Mouse (Mus musculus) hindbrain, embryonic 11.5 days (tissue): ENCODE data around the gene Esf1. TPM values are rescaled to one million over a fixed set of nuclear protein-coding genes. Genes with fewer than 3 reads are reported as not detected.
"Not testable (repeated sequence)": the region's sequence is repeated elsewhere in the genome, so short reads cannot be mapped to it uniquely, and the experiment has no call there.

ENCODE experiments used
- ATAC-seq: fragments of 200-750 bp; cut with Nextera tagmentation; 2 replicates; pipeline ENCODE4 v1.8.0; 2017; ENCODE audit warnings: mild to moderate bottlenecking, moderate TSS enrichment, moderate library complexity; ENCODE audit not compliant: low FRiP score
- DNase-seq: peaks from one replicate; pipeline ENCODE4 v3.0.0-alpha.2; 2015; ENCODE audit warnings: low spot score
- H3K27ac ChIP-seq: fragments of 300-500 bp; sonication (generic); 2 replicates; pipeline ENCODE4 v1.5.1; 2014; ENCODE audit warnings: mild to moderate bottlenecking, low read depth, low read length
- H3K27me3 ChIP-seq: fragments of 300-500 bp; sonication (generic); 2 replicates; pipeline ENCODE4 v1.6.1; 2014; ENCODE audit warnings: mild to moderate bottlenecking, low read length, moderate library complexity, mixed read lengths; ENCODE audit not compliant: control insufficient read depth, insufficient read depth
- H3K36me3 ChIP-seq: fragments of 300-500 bp; sonication (generic); 2 replicates; pipeline ENCODE4 v1.6.1; 2014; ENCODE audit warnings: mild to moderate bottlenecking, low read length, moderate library complexity, mixed read lengths; ENCODE audit not compliant: control insufficient read depth, insufficient read depth
- H3K4me1 ChIP-seq: fragments of 300-500 bp; sonication (generic); replicated peaks from 2 replicates; pipeline ENCODE4 v1.6.1; 2014; ENCODE audit warnings: low read length, mixed read lengths; ENCODE audit not compliant: control insufficient read depth, insufficient read depth
- H3K4me2 ChIP-seq: fragments of 300-500 bp; sonication (generic); replicated peaks from 2 replicates; pipeline ENCODE4 v1.6.1; 2014; ENCODE audit warnings: mild to moderate bottlenecking, low read depth, low read length
- H3K4me3 ChIP-seq: fragments of 300-500 bp; sonication (generic); 2 replicates; pipeline ENCODE4 v1.5.1; 2014; ENCODE audit warnings: low read depth, low read length
- H3K9ac ChIP-seq: fragments of 300-500 bp; sonication (generic); 2 replicates; pipeline ENCODE4 v1.6.1; 2014; ENCODE audit warnings: low read depth, low read length
- H3K9me3 ChIP-seq: fragments of 300-500 bp; sonication (generic); 2 replicates; pipeline ENCODE4 v1.6.1; 2016; ENCODE audit warnings: low read length; ENCODE audit not compliant: control insufficient read depth
- WGBS: fragments of 180-500 bp; shearing (Covaris S2); extraction: QIAGEN DNeasy Blood & Tissue Kit; methylation state at CpG from one replicate; pipeline ENCODE4 v1.1.7; 2014; 5-methylcytosine and 5-hydroxymethylcytosine counted together
- polyA plus RNA-seq: library from polyadenylated mRNA; unstranded; fragments of >200 nt; fragmentation: Nextera tagmentation; extraction: Ambion mirVana; gene quantifications from 2 replicates; pipeline ENCODE4 v1.2.1, GENCODE M21; 2014

The Esf1 gene
- 29.0 and 31.1 TPM in 2 replicates for polyA plus RNA-seq

DNA sequence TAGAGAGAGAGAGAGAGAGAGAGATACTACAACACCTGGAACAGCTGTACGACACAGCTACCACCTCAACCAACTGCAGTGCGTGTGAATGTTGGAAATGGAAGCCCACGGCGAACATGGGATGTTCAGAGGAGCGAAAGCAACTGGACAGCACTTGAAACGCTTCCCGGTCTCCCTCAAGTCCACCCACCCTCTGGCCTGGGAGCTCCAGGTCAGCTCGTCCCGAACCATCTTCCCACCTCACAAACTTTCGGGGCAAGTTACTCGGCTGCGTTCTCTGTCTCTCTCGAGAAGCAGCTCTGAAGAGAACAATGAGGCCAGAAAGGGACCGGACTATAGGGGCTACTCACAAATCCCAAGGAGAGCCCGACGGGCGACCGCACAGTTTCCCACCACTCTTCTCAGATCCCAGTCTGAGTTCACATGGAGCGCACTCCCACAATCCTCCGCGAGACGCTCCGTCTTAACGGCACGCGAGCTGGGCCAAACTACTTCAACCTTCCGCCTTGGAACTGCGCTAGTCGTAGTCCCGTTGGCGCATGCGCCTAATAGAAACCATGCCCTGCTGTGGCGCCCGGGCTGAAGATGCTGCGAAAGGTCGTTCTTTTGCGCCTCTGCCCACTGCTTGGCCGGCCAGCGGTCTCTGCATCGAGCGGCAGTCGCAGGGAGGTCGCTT lies at the start of gene Esf1, which contains the start of gene Ndufaf5:
Gene Esf1 (minus strand): TSS at position 438 of the 676 bp plus-strand sequence.
Gene Ndufaf5 (plus strand): TSS at position 523 of the 676 bp plus-strand sequence.
- Histone ChIP-seq H3K9me3 (no peaks in the 10 kb centered on the region), H3K27me3 (no peaks in the 10 kb centered on the region), H3K9ac (peak within 1 kb of the TSS; percentile 72), H3K4me3 (peak within 1 kb of the TSS; percentile 72), H3K4me2 (peak within 1 kb of the TSS; percentile 46), H3K4me1 (peaks cover 2% of the 10 kb centered on the region; the same call in 1 of the 2 replicates), H3K27ac (no peak within 1 kb of the TSS), H3K36me3 (no peaks in the 10 kb centered on the region)
- ATAC-seq: peak; percentile 98
- peak; percentile 97 for DNase-seq
- WGBS: 1% methylated on average over 43 of the region's 43 CpGs

GRCm38 (mm10) chr2:140215965-140216364 lies 45.6 kb upstream of the Esf1 start:
- no peak for DNase-seq
- H3K4me2 ChIP-seq: no peak overlapping the region
- H3K9me3 ChIP-seq: no peaks in the 10 kb centered on the region
- no peaks in the 10 kb centered on the region for H3K36me3 ChIP-seq
- H3K4me3 ChIP-seq: no peak overlapping the region
- no peak overlapping the region for H3K27ac ChIP-seq
- no peaks in the 10 kb centered on the region for H3K27me3 ChIP-seq
- no peak for ATAC-seq
- no peak overlapping the region for H3K9ac ChIP-seq
- no peaks in the 10 kb centered on the region for H3K4me1 ChIP-seq
- 91% methylated on average over 1 of the region's 1 CpGs for WGBS

- Histone ChIP-seq H3K36me3 (no peaks in the 10 kb centered on the region), H3K27ac (no peak overlapping the region), H3K27me3 (no peaks in the 10 kb centered on the region), H3K9ac (no peak overlapping the region), H3K4me1 (no peaks in the 10 kb centered on the region), H3K9me3 (no peaks in the 10 kb centered on the region), H3K4me2 (no peak overlapping the region), H3K4me3 (no peak overlapping the region)
- ATAC-seq (no peak), DNase-seq (no peak)
- WGBS: 76% methylated on average over 2 of the region's 2 CpGs
These were observed 45.1 kb upstream of the Esf1 start for GRCm38 (mm10) chr2:140215415-140215814.

DNA sequence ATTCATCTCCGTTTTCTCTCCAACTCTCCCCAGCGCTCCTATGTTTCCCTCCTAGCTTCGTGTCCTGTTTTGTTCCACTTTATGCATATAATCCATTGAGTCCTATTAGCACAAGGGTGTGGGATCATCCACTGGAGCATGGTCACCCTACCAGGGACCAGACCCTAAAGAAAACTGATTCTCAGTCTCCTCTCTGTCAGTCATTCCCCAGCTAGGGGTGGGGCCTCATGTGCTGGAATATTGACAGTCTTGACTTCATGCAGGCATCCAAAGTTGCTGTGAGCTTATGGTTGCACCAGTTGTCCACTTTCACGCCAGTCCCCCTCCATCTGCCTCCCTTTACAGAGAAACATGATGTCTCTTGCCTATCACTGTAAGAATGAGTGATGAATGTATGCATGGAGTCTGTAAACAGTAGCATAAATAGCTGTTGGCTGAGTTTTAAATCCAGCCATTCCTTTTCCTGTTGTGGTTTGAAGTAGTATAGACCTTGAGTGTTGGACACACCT lies 44.2 kb upstream of the Esf1 start:
- DNase-seq (no peak), ATAC-seq (no peak)
- H3K27me3 ChIP-seq: no peaks in the 10 kb centered on the region
- no peaks in the 10 kb centered on the region for H3K4me1 ChIP-seq
- H3K9ac ChIP-seq: no peak overlapping the region
- H3K36me3 ChIP-seq: no peaks in the 10 kb centered on the region
- H3K27ac ChIP-seq: no peak overlapping the region
- H3K4me3 ChIP-seq: no peak overlapping the region
- H3K9me3 ChIP-seq: no peaks in the 10 kb centered on the region
- 88% methylated on average over 4 of the region's 4 CpGs for WGBS
- no peak overlapping the region for H3K4me2 ChIP-seq

GRCm38 (mm10) chr2:140203756-140204155 lies 33.4 kb upstream of the Esf1 start:
- H3K36me3 ChIP-seq: no peaks in the 10 kb centered on the region
- H3K27ac ChIP-seq: no peak overlapping the region
- no peaks in the 10 kb centered on the region for H3K27me3 ChIP-seq
- H3K4me2 ChIP-seq: no peak overlapping the region
- 95% methylated on average over 7 of the region's 7 CpGs for WGBS
- no peak overlapping the region for H3K4me3 ChIP-seq
- no peak overlapping the region for H3K9ac ChIP-seq
- no peak for DNase-seq
- no peak for ATAC-seq
- no peaks in the 10 kb centered on the region for H3K9me3 ChIP-seq
- no peaks in the 10 kb centered on the region for H3K4me1 ChIP-seq

DNA sequence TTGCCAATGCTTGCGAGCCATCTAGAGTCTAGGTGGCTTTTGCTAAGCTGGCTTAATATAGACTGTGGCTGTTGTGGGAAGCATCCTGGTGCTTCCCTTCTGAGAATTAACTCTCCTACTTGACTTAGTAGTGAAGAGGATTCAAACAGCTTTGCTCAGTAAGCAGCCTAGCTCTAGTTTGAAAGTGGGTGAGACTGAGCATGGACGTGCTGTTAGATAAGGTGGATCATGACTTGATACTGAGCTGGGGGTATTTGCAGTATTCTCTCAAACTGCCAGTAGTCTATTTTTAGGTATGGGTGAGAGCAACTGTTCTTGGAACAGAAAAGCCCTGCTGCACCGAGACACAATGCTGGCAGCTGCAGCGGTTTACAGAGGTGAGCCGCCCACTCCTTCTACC lies 32.2 kb upstream of the Esf1 start:
- no peaks in the 10 kb centered on the region for H3K36me3 ChIP-seq

DNA sequence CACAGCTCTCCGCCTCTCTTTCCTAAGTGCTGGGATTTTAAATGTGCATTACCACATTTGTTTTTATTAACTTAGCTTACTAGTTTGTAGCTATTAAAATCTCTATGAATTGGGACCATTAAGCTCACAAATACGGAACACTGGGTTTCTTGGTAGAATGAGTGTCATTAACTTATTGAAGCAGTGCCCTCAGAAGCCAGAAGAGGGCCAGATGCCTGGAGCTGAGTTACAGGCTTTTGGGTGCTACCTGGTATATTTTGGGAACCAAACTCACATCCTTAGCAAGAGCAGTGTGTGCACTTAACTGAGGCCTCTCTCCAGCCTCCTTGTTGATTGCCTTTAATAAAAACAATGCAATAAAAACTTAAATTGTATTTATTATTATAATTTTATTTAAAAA lies 30.3 kb upstream of the Esf1 start:
- WGBS: 84% methylated on average over 2 of the region's 2 CpGs
- H3K4me2 ChIP-seq: no peak overlapping the region
- no peaks in the 10 kb centered on the region for H3K36me3 ChIP-seq
- H3K27ac ChIP-seq: no peak overlapping the region
- no peaks in the 10 kb centered on the region for H3K9me3 ChIP-seq
- H3K27me3 ChIP-seq: no peaks in the 10 kb centered on the region
- ATAC-seq: no peak
- H3K9ac ChIP-seq: no peak overlapping the region
- H3K4me3 ChIP-seq: no peak overlapping the region
- no peaks in the 10 kb centered on the region for H3K4me1 ChIP-seq
- DNase-seq: no peak

More for the DNA sequence above, 32.2 kb upstream of the Esf1 start:
- ATAC-seq (no peak), DNase-seq (no peak)
- Histone ChIP-seq H3K27ac (no peak overlapping the region), H3K4me3 (no peak overlapping the region), H3K4me1 (no peaks in the 10 kb centered on the region), H3K27me3 (no peaks in the 10 kb centered on the region), H3K9me3 (no peaks in the 10 kb centered on the region), H3K9ac (no peak overlapping the region), H3K4me2 (no peak overlapping the region)
- 97% methylated on average over 5 of the region's 5 CpGs for WGBS

DNA sequence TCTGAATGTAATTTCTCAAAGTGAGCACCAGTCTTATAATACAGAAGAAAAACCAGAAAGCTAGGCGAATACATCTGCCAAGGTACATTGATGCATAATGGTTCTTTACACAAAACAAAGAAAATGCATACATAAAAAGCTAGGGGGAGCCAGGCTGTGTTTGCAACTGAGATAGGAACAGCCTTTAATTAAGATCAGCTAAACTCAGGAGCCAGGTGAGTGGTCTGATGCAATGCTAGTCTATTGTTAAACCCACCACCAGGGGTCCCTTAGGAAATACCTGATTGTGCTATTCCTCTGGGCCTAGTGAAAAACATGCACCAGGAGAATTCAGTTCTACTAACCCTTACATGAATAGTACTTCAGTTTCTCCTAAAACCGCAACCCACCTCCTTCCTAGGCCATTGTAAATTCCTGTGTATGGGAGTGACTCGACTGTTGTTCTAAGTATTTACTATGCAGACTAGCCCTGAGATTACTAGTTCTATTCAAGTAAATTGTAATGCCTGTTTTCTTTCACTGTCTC lies 15.4 kb upstream of the Esf1 start:
- H3K27ac ChIP-seq, H3K9me3 ChIP-seq, H3K4me1 ChIP-seq, H3K9ac ChIP-seq, H3K36me3 ChIP-seq, ATAC-seq, H3K27me3 ChIP-seq, H3K4me3 ChIP-seq, DNase-seq, H3K4me2 ChIP-seq: not testable (repeated sequence)
- 89% methylated on average over 3 of the region's 3 CpGs for WGBS
